Mouse (Mus musculus): Measurements from ENCODE around the gene Dap3.

- TF ChIP-seq POLR2A (IDR thresholded peaks at IDR 0.05; ENCODE audit: extremely low read depth, insufficient read depth, low read length) (no peak), CTCF (IDR thresholded peaks at IDR 0.05; ENCODE audit: extremely low read depth, insufficient read depth, low read length) (no peak)
Observed at GRCm38 (mm10) chr3:88905209-88905608, 45.8 kb downstream of the Dap3 start.

Measured in cortical plate, adult 2 months (tissue).